Mouse (Mus musculus) cortical plate, adult 2 months (tissue): Measurements from ENCODE around the gene Akap7.

Experiments
- CTCF ChIP-seq: fragments of 200-500 bp; IDR thresholded peaks from 2 replicates; pipeline ENCODE4 v1.5.1; 2011; ENCODE audit warnings: mild to moderate bottlenecking, control low read depth, low read length; ENCODE audit not compliant: insufficient read depth; ENCODE audit errors: extremely low read depth
- POLR2A ChIP-seq: fragments of 200-500 bp; IDR thresholded peaks from 2 replicates; pipeline ENCODE4 v1.6.1; 2011; ENCODE audit warnings: mild to moderate bottlenecking, low read length, control low read depth; ENCODE audit not compliant: insufficient read depth; ENCODE audit errors: extremely low read depth

DNA sequence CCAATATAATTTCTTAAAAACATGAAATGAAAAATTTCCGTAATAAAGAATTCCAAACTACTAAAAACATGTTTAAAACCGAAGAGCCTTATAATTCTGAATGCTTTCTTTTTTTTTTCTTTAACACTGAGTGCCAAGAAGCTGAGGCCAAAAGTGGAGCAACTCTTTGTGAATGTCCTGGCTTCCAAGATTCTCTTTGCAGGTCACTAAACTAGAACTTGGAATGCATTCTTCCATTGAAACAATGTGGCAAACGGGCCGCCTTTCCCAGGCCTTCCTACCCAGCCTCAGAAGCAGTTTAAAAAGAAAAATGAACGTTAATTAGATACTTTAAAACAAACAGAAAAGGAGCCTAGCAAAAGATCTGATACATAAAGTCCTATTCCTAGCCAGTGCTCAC, 27.5 kb downstream of the Akap7 start:
- TF ChIP-seq POLR2A (no peak), CTCF (no peak)
